In genomic region chr16:14483221-14483620, GRCm38 (mm10) we compare ENCODE assay signal across 24 mouse cellular contexts.
DNase-seq lines count a peak whose midpoint lies in the region; ATAC-seq and TF ChIP-seq lines count a peak whose summit lies in the region.
"Had no signal": no experiment of that assay in that cellular context is flagged by ENCODE, and none has a peak within 500 bp of the region (broad histone marks: within the 10 kb centered on the region; RNA-seq: fewer than 3 reads in every experiment).

No protein-coding gene starts in this region.

- 0 out of 2 replicates have a peak, but pooled peaks have one; percentile 42 for ATAC-seq in common myeloid progenitor, adult 5-6 weeks (replicated peaks; ENCODE audit: low read depth, poor library complexity, severe bottlenecking)
- ATAC-seq in midbrain, embryonic 14.5 days (ENCODE audit: low FRiP score, low TSS enrichment) = no peak
- ATAC-seq in midbrain, embryonic 13.5 days = no peak
- ATAC-seq: activated CD4-positive, CD25-positive, alpha-beta regulatory T cell, adult 4 months; CD4-positive, CD25-positive, alpha-beta regulatory T cell, adult 4 months; Patski had no signal

- peak; percentile 66 for DNase-seq in heart, adult 11 months
- no peak for DNase-seq in heart, adult 2 months
- DNase-seq in 3T3-L1 (ENCODE audit: low read depth, low spot score) = peak; percentile 60
- DNase-seq in Muller cell, postnatal 12 days (ENCODE audit: inconsistent ontology term) = peak; percentile 73
- no peak for DNase-seq in midbrain, embryonic 14.5 days
- no peak for DNase-seq in left cerebral cortex, postnatal 36 days (ENCODE audit: low spot score in 2 of 2)
- DNase-seq: adrenal gland, adult 2 months; adrenal gland, adult 8-10 months; adrenal gland, postnatal 10 days; adrenal gland, postnatal 14 days; adrenal gland, postnatal 25 days; adrenal gland, postnatal 36 days; B cell, adult 2 months; cerebellum, adult 11 months; cerebellum, adult 11-12 months; cerebellum, adult 18-20 months; cerebellum, adult 2 months had no signal

- no peak for TF ChIP-seq CTCF in heart, adult 2 months (IDR thresholded peaks at IDR 0.05)

- H3K27ac ChIP-seq in heart, adult 2 months = no peak overlapping the region
- H3K27ac ChIP-seq in midbrain, embryonic 14.5 days (replicated peaks; ENCODE audit: low read depth, low read length) = no peak overlapping the region
- no peak overlapping the region for H3K27ac ChIP-seq in midbrain, embryonic 13.5 days

- no peak overlapping the region for H3K9ac ChIP-seq in heart, adult 2 months (ENCODE audit: low read depth, low read length)
- H3K9ac ChIP-seq in midbrain, embryonic 14.5 days (replicated peaks; ENCODE audit: low read length) = no peak overlapping the region
- H3K9ac ChIP-seq in midbrain, embryonic 13.5 days (replicated peaks) = no peak overlapping the region

- H3K4me2 ChIP-seq in midbrain, embryonic 14.5 days (ENCODE audit: low read length) = no peak overlapping the region
- H3K4me2 ChIP-seq in midbrain, embryonic 13.5 days (replicated peaks) = no peak overlapping the region

- H3K4me1 ChIP-seq in heart, adult 2 months (ENCODE audit: control insufficient read depth, insufficient read depth, low read length) = no peaks in the 10 kb centered on the region
- no peaks in the 10 kb centered on the region for H3K4me1 ChIP-seq in midbrain, embryonic 14.5 days (ENCODE audit: control insufficient read depth, insufficient read depth, low read length)
- no peaks in the 10 kb centered on the region for H3K4me1 ChIP-seq in midbrain, embryonic 13.5 days (replicated peaks)

- no peaks in the 10 kb centered on the region for H3K36me3 ChIP-seq in heart, adult 2 months (ENCODE audit: control insufficient read depth, insufficient read depth, low read length)
- no peaks in the 10 kb centered on the region for H3K36me3 ChIP-seq in midbrain, embryonic 14.5 days (ENCODE audit: control insufficient read depth, insufficient read depth, low read length)
- no peaks in the 10 kb centered on the region for H3K36me3 ChIP-seq in midbrain, embryonic 13.5 days
- H3K36me3 ChIP-seq: G1E had no signal

- 48% methylated on average over 1 of the region's 1 CpGs for WGBS in heart, adult 2 months
- WGBS in midbrain, embryonic 14.5 days = 80% methylated on average over 1 of the region's 1 CpGs
- 92% methylated on average over 1 of the region's 1 CpGs for WGBS in midbrain, embryonic 13.5 days

- no peak for TF ChIP-seq EP300 in heart, adult 2 months (IDR thresholded peaks at IDR 0.05; ENCODE audit: insufficient read depth, low read depth, low read length)

- no peaks in the 10 kb centered on the region for H3K27me3 ChIP-seq in heart, adult 2 months (ENCODE audit: control insufficient read depth, insufficient read depth, low read length)
- no peaks in the 10 kb centered on the region for H3K27me3 ChIP-seq in midbrain, embryonic 14.5 days (ENCODE audit: control insufficient read depth, insufficient read depth, low read length)
- no peaks in the 10 kb centered on the region for H3K27me3 ChIP-seq in midbrain, embryonic 13.5 days
- H3K27me3 ChIP-seq: CH12.LX had no signal

- no peaks in the 10 kb centered on the region for H3K79me2 ChIP-seq in heart, adult 2 months (replicated peaks; ENCODE audit: control insufficient read depth, insufficient read depth, low read length)

- intact Hi-C loops in heart, adult 2 months (cut with DNase I) = no loop called here
- intact Hi-C loops in left cerebral cortex, postnatal 36 days (cut with DNase I) = no loop called here

- no peak overlapping the region for H3K4me3 ChIP-seq in heart, adult 2 months
- H3K4me3 ChIP-seq in midbrain, embryonic 14.5 days (replicated peaks; ENCODE audit: low read depth, low read length) = no peak overlapping the region
- no peak overlapping the region for H3K4me3 ChIP-seq in midbrain, embryonic 13.5 days (replicated peaks)

- no peak for TF ChIP-seq POLR2A in heart, adult 2 months (IDR thresholded peaks at IDR 0.05; ENCODE audit: insufficient read depth, low read depth, low read length)

- H3K9me3 ChIP-seq in midbrain, embryonic 14.5 days (ENCODE audit: control insufficient read depth, low read length) = no peaks in the 10 kb centered on the region
- H3K9me3 ChIP-seq in midbrain, embryonic 13.5 days = no peaks in the 10 kb centered on the region

Comparison
In these comparisons a context has a peak if more than half of its experiments do, and no peak if none do; other contexts are left out.
1. DNase-seq: peak in heart, adult 11 months (single experiment), 3T3-L1 (single experiment) and Muller cell, postnatal 12 days (single experiment); none in heart, adult 2 months (0 of 2), midbrain, embryonic 14.5 days (single experiment) and left cerebral cortex, postnatal 36 days (0 of 2).